Mouse (Mus musculus): ENCODE data around the gene Mdk. TPM values are rescaled to one million over a fixed set of nuclear protein-coding genes. Genes with fewer than 3 reads are reported as not detected.
A peak's percentile ranks its signal among the peaks of the same experiment; 100 is the strongest.

The Mdk gene
- polyA plus RNA-seq, 1 experiment from 2014 or later, result 256 TPM

DNA sequence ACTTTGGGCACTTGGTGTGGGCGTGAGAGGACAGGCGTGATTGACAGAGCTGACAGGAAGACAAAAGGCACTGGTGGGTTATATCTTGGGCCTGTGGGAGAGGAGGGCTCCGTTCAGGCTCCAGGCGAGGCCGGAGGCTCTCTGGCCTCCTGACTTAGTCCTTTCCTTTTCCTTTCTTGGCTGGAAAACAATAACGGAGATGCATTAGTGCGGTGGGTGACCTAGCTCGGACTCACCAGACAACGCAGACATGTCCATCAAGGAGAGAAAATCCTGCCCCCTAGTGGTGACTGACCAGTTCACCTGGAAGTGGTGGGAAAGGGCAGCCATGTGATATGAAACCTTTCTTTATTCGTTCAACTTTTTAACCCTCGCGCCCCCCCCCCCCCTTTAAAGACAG, 2.2 kb downstream of the Mdk start:
- peak overlapping the region; percentile 19; the same call in 1 of the 2 replicates for H3K9ac ChIP-seq (replicated peaks; ENCODE audit: low read depth, low read length)
- no peak overlapping the region for H3K27ac ChIP-seq (ENCODE audit: low read length)
- WGBS, result 3% methylated on average over 12 of the region's 12 CpGs
- H3K4me1 ChIP-seq (replicated peaks; ENCODE audit: control insufficient read depth, insufficient read depth, low read length), result peaks cover 27% of the 10 kb centered on the region
- H3K9me3 ChIP-seq (ENCODE audit: control insufficient read depth, low read length), result no peaks in the 10 kb centered on the region
- peak overlapping the region; percentile 86 for H3K4me2 ChIP-seq (ENCODE audit: low read length)
- no peaks in the 10 kb centered on the region for H3K36me3 ChIP-seq (ENCODE audit: control insufficient read depth, insufficient read depth)
- H3K27me3 ChIP-seq (replicated peaks; ENCODE audit: control insufficient read depth, insufficient read depth, low read length), result no peaks in the 10 kb centered on the region
- H3K4me3 ChIP-seq (replicated peaks; ENCODE audit: low read length), result peak overlapping the region; percentile 67
- ATAC-seq, result no peak

DNA sequence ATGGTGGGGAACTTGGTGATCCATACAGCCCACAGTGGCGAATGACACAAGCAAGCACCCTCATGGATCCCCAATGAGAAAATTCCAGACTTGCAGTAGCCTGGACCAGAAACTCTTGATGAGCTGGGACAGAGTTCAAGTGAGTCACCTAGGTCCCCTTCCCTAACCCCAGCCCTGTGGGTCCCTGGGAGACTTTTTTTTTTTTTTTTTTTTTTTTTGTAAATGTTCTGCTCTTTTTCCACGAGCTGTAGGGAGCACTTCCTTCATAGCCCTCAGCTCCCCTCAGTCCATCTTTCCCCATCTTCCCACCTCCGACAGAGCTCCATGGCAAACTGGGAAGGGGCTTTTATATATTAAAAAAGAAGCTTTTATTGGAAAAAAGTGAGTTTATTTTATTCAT, 2.6 kb downstream of the Mdk start:
- Histone ChIP-seq H3K4me2 (ENCODE audit: low read length) (peak overlapping the region; percentile 86), H3K9me3 (ENCODE audit: control insufficient read depth, low read length) (no peaks in the 10 kb centered on the region), H3K4me1 (replicated peaks; ENCODE audit: control insufficient read depth, insufficient read depth, low read length) (peaks cover 27% of the 10 kb centered on the region), H3K27me3 (replicated peaks; ENCODE audit: control insufficient read depth, insufficient read depth, low read length) (peaks cover 3% of the 10 kb centered on the region; the same call in 1 of the 2 replicates), H3K27ac (ENCODE audit: low read length) (no peak overlapping the region), H3K9ac (replicated peaks; ENCODE audit: low read depth, low read length) (0 out of 2 replicates have a peak overlapping the region, but pooled peaks have one; percentile 19), H3K4me3 (replicated peaks; ENCODE audit: low read length) (no peak overlapping the region; the same call in 1 of the 2 replicates), H3K36me3 (ENCODE audit: control insufficient read depth, insufficient read depth) (no peaks in the 10 kb centered on the region)
- ATAC-seq, result no peak
- 48% methylated on average over 3 of the region's 3 CpGs for WGBS

DNA sequence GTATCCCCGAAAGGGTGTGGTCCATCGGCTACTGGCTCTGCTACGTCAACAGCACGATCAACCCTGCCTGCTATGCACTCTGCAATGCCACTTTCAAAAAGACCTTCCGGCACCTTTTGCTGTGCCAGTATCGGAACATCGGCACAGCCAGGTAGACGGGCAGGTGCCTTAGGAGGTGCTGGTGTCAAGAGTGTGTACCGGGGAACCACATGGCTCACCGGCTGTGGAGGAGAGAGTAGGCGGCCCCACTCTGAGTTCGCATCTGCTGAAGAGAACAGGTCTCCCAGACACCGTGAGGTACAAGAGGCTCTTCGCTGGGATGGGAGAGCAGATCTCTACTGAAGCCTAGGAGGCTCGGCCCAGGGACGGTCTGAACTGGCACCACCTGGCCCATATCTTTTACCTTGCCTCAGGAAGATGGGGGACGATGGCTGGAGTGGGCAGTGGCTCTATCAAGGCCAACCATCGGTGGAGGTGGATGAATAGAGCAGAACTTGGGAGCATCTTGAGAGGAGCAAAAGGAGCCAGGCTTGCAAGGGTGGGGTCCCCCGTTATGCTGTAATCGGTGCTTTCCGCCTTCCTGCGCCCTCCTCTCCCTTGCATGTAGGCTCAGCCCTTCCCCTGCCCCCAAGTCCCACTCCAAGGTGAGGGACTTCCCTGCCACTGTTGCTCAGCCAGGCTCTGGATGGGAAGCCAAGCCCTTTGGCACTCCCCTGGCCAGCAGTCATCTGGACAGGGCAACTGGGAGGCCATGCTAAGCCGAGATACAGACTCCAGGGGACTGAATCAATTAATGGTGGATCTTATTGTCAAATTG, 3.4 kb downstream of the Mdk start:
- WGBS, result 77% methylated on average over 23 of the region's 23 CpGs
- ATAC-seq, result no peak
- Histone ChIP-seq H3K36me3 (ENCODE audit: control insufficient read depth, insufficient read depth) (no peaks in the 10 kb centered on the region), H3K9me3 (ENCODE audit: control insufficient read depth, low read length) (no peaks in the 10 kb centered on the region), H3K27ac (ENCODE audit: low read length) (no peak overlapping the region), H3K9ac (replicated peaks; ENCODE audit: low read depth, low read length) (no peak overlapping the region), H3K4me3 (replicated peaks; ENCODE audit: low read length) (no peak overlapping the region), H3K27me3 (replicated peaks; ENCODE audit: control insufficient read depth, insufficient read depth, low read length) (peaks cover 10% of the 10 kb centered on the region; the same call in 1 of the 2 replicates), H3K4me2 (ENCODE audit: low read length) (no peak overlapping the region), H3K4me1 (replicated peaks; ENCODE audit: control insufficient read depth, insufficient read depth, low read length) (peaks cover 29% of the 10 kb centered on the region)

DNA sequence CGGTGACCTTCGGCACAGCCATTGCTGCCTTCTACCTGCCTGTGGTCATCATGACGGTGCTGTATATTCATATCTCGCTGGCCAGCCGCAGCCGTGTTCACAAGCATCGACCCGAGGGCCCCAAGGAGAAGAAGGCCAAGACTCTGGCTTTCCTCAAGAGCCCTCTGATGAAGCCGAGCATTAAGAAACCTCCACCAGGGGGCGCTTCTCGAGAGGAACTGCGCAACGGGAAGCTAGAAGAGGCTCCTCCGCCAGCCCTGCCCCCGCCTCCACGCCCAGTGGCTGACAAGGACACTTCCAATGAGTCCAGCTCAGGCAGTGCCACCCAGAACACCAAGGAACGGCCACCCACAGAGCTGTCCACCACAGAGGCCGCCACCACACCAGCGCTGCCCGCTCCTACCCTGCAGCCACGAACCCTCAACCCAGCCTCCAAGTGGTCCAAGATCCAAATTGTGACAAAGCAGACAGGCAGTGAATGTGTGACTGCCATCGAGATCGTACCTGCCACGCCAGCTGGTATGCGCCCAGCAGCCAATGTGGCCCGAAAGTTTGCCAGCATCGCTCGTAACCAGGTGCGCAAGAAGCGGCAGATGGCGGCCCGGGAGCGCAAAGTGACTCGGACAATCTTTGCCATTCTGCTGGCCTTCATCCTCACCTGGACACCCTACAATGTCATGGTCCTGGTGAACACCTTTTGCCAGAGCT, 4.1 kb downstream of the Mdk start:
- Histone ChIP-seq H3K4me1 (replicated peaks; ENCODE audit: control insufficient read depth, insufficient read depth, low read length) (peaks cover 37% of the 10 kb centered on the region), H3K4me3 (replicated peaks; ENCODE audit: low read length) (no peak overlapping the region), H3K9me3 (ENCODE audit: control insufficient read depth, low read length) (no peaks in the 10 kb centered on the region), H3K36me3 (ENCODE audit: control insufficient read depth, insufficient read depth) (no peaks in the 10 kb centered on the region), H3K4me2 (ENCODE audit: low read length) (no peak overlapping the region), H3K27ac (ENCODE audit: low read length) (no peak overlapping the region), H3K27me3 (replicated peaks; ENCODE audit: control insufficient read depth, insufficient read depth, low read length) (peaks cover 16% of the 10 kb centered on the region), H3K9ac (replicated peaks; ENCODE audit: low read depth, low read length) (no peak overlapping the region)
- ATAC-seq, result no peak
- 43% methylated on average over 34 of the region's 34 CpGs for WGBS

DNA sequence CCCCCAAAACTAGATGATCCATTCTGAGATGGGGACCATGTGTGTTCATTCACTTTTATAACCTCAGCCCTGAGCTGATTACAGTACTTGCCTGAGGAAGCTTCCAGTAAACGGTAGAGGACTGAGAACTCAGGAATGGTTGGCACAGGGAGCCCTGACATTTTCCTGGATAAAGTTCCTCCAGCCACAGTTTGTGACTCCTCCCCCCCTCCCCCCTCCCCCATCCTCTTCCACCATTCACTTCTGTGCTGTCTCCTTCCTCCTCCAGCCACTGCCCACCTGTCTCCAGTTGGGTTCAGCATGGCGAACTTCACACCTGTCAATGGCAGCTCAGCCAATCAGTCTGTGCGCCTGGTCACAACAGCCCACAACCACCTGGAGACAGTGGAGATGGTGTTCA, 5.1 kb downstream of the Mdk start, which contains the start of gene Chrm4:
Gene Chrm4, plus strand, starts transcription at position 301 of the 400 bp plus-strand sequence.
- Histone ChIP-seq H3K27me3 (replicated peaks; ENCODE audit: control insufficient read depth, insufficient read depth, low read length) (peaks cover 26% of the 10 kb centered on the region), H3K9ac (replicated peaks; ENCODE audit: low read depth, low read length) (no peak within 1 kb of the TSS), H3K4me2 (ENCODE audit: low read length) (no peak within 1 kb of the TSS), H3K27ac (ENCODE audit: low read length) (no peak within 1 kb of the TSS), H3K4me1 (replicated peaks; ENCODE audit: control insufficient read depth, insufficient read depth, low read length) (peaks cover 38% of the 10 kb centered on the region), H3K4me3 (replicated peaks; ENCODE audit: low read length) (no peak within 1 kb of the TSS), H3K36me3 (ENCODE audit: control insufficient read depth, insufficient read depth) (no peaks in the 10 kb centered on the region), H3K9me3 (ENCODE audit: control insufficient read depth, low read length) (no peaks in the 10 kb centered on the region)
- no peak for ATAC-seq
- WGBS, result 94% methylated on average over 3 of the region's 3 CpGs

DNA sequence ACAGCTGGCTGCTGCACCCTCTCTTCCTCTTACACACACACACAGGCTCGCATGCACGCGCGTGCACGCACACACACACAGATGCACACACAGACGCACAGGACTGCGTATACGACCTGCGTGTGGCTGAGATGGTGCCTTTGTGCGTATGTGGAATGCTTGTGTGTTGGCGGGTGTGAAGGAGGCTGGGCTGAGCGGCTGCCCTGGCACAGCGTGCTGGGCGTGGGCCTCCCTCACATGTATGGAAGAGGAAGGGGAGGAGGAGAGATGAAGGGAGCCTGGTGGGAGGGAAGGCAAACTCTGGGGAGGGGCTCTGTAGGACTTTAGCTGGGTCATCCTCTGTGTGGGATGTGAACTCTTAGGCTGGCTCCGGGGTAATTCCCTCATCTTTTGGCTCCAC, 6.7 kb downstream of the Mdk start:
- Histone ChIP-seq H3K9me3 (ENCODE audit: control insufficient read depth, low read length) (no peaks in the 10 kb centered on the region), H3K4me2 (ENCODE audit: low read length) (no peak overlapping the region), H3K4me3 (replicated peaks; ENCODE audit: low read length) (no peak overlapping the region), H3K4me1 (replicated peaks; ENCODE audit: control insufficient read depth, insufficient read depth, low read length) (peaks cover 33% of the 10 kb centered on the region), H3K36me3 (ENCODE audit: control insufficient read depth, insufficient read depth) (no peaks in the 10 kb centered on the region), H3K27me3 (replicated peaks; ENCODE audit: control insufficient read depth, insufficient read depth, low read length) (peaks cover 33% of the 10 kb centered on the region), H3K9ac (replicated peaks; ENCODE audit: low read depth, low read length) (no peak overlapping the region), H3K27ac (ENCODE audit: low read length) (no peak overlapping the region)
- ATAC-seq, result no peak
- WGBS, result 81% methylated on average over 15 of the region's 15 CpGs

DNA sequence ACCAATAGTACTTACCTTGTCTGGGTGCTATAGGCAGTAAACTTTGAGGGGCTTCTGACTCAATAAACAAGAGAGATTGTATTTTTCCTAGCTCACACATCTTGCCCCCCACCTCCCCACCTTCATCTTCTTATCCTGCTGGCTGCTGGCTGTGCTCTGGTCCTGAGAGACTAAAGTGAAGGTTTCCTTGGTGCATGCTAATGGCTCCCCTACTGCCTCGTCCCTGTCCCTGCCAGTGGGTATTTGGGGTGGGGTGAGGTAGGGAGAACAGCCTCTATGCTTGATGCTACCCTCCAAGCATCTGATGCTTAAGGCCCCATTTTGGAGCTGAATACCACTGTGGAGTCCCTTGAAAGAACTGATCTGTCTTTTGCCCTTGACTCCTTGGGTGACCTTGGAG, 7.4 kb downstream of the Mdk start:
- no peak overlapping the region for H3K27ac ChIP-seq (ENCODE audit: low read length)

DNA sequence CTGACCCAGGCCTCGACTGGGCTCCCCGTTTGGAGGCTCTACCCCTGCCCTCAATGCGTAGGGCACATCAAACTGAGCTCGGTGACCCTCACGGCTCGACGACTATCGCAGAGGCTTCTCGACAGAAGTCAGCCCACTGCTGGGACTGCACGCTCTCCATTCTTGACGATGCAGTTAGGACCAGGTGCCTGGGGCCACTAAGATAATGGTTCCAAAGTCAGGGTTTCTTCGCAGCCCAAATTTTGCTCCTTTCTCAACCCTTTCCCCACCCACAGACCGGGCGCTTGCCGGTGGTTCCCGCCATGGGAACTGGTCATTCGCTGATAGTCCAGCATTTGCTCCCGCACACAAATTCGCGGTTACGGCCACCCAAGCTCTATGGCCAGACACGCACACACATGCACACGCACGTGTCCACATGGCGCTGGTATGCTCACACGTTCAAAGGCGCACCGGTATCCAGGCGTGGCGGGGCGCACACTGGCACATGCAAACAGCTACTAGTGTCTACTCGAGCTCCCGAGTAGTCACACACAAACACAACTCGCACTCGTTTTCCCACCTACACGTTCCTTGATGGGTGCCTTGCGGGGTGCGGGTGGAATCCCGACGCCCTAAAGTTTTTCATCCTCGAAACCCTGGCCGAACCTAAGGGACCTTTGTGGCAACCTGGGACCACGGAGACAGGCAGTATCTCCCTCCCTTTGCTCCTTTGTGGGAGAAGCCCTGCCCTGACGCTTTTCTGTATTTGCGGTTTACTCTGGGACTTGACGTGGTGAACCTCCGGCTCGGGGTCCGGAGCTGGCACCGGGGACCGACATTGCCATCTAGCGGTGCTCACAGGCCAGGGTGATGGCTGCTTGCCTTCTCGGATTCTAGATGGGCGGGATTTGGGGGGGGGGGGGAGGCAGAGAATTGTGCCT, 8.4 kb downstream of the Mdk start:
- peaks cover under 1% of the 10 kb centered on the region; the same call in 1 of the 2 replicates for H3K36me3 ChIP-seq (ENCODE audit: control insufficient read depth, insufficient read depth)
- no peak overlapping the region for H3K27ac ChIP-seq (ENCODE audit: low read length)
- H3K4me1 ChIP-seq (replicated peaks; ENCODE audit: control insufficient read depth, insufficient read depth, low read length), result peaks cover 25% of the 10 kb centered on the region
- peak overlapping the region; percentile 78 for H3K4me3 ChIP-seq (replicated peaks; ENCODE audit: low read length)
- ATAC-seq, result 0 out of 2 replicates have a peak, but pooled peaks have one; percentile 19
- no peaks in the 10 kb centered on the region for H3K9me3 ChIP-seq (ENCODE audit: control insufficient read depth, low read length)
- H3K9ac ChIP-seq (replicated peaks; ENCODE audit: low read depth, low read length), result no peak overlapping the region
- 4% methylated on average over 54 of the region's 54 CpGs for WGBS
- H3K4me2 ChIP-seq (ENCODE audit: low read length), result peak overlapping the region; percentile 93
- H3K27me3 ChIP-seq (replicated peaks; ENCODE audit: control insufficient read depth, insufficient read depth, low read length), result peaks cover 34% of the 10 kb centered on the region

More for the DNA sequence above, 7.4 kb downstream of the Mdk start:
- 73% methylated on average over 1 of the region's 1 CpGs for WGBS
- no peak overlapping the region for H3K4me2 ChIP-seq (ENCODE audit: low read length)
- no peaks in the 10 kb centered on the region for H3K9me3 ChIP-seq (ENCODE audit: control insufficient read depth, low read length)
- ATAC-seq, result no peak
- H3K27me3 ChIP-seq (replicated peaks; ENCODE audit: control insufficient read depth, insufficient read depth, low read length), result peaks cover 34% of the 10 kb centered on the region
- H3K4me3 ChIP-seq (replicated peaks; ENCODE audit: low read length), result no peak overlapping the region
- H3K9ac ChIP-seq (replicated peaks; ENCODE audit: low read depth, low read length), result no peak overlapping the region
- peaks cover 26% of the 10 kb centered on the region for H3K4me1 ChIP-seq (replicated peaks; ENCODE audit: control insufficient read depth, insufficient read depth, low read length)
- no peaks in the 10 kb centered on the region for H3K36me3 ChIP-seq (ENCODE audit: control insufficient read depth, insufficient read depth)
